Mouse (Mus musculus) olfactory bulb, adult 2 months (tissue): ENCODE measurements around the gene Tpcn2.

Experiments
- CTCF ChIP-seq: fragments of 200-500 bp; IDR thresholded peaks from 2 replicates; pipeline ENCODE4 v1.5.1; 2012; ENCODE audit warnings: low read depth, mild to moderate bottlenecking, low read length, moderate library complexity; ENCODE audit not compliant: insufficient read depth
- POLR2A ChIP-seq: fragments of 200-500 bp; IDR thresholded peaks from 2 replicates; pipeline ENCODE4 v1.6.1; 2012; ENCODE audit warnings: mild to moderate bottlenecking, low read depth, low read length, moderate library complexity; ENCODE audit not compliant: insufficient read depth

DNA sequence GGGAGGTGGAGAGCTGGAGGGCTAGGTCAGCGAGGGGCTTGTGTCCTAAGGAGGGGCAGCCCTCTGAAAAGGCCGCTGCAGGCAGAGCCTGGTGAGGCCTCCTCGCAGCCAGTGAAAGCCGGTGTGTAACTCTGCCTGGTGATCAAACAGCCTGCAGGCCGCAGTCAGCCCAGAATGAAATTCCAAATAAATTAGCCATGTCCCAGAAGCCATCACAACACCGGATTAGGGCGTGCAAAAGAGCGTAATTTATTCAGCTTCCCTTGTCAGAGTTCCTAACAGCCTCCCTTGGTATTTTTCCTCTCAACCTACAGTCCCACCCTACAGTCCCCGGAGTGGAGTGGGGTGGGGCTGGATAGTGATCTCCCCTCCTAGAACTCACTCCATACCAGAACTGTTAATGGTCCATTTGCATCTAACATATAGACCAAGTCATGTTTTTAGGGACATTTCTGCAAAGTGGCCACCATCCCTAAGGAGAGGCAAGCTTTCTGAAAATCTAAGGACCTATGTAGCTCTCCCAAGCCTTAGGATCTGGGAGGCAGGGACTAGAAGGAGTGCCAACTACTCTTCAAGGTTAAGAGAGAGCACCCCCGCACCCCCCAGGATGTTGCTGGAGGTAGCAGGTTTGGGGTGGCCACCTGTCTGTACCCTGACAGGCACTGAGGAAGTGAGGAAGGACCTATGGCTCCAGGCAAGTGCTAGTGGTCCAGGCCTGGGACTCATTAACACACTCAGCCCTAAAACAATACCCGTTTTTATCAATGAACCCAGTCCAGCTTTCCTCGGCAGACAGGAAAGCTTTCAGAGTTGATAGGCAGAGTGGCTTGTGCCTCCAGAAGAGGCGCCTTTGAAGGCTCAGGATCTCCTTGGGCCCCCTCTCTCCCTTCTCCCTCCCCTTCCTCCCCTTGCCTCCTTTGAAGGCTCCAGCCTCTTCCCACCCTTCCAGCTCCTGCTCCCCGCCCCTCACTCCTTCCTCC, 71.8 kb downstream of the Tpcn2 start:
- TF ChIP-seq CTCF (no peak), POLR2A (no peak)
